Mouse (Mus musculus) hindbrain, embryonic 12.5 days (tissue): ENCODE data around the gene Lrch4. TPM values are rescaled to one million over a fixed set of nuclear protein-coding genes. Genes with fewer than 3 reads are reported as not detected.

Source experiments
- ATAC-seq: fragments of 200-750 bp; cut with Nextera tagmentation; 2 replicates; pipeline ENCODE4 v1.8.0; 2017; ENCODE audit warnings: moderate TSS enrichment; ENCODE audit not compliant: low FRiP score
- H3K27ac ChIP-seq: fragments of 300-500 bp; sonication (generic); 2 replicates; pipeline ENCODE4 v1.5.1; 2016; ENCODE audit warnings: mild to moderate bottlenecking
- H3K27me3 ChIP-seq: fragments of 300-500 bp; sonication (generic); 2 replicates; pipeline ENCODE4 v1.6.1; 2016; ENCODE audit warnings: mild to moderate bottlenecking
- H3K36me3 ChIP-seq: fragments of 300-500 bp; sonication (generic); 2 replicates; pipeline ENCODE4 v1.6.1; 2016; ENCODE audit warnings: mild to moderate bottlenecking
- H3K4me1 ChIP-seq: fragments of 300-500 bp; sonication (generic); 2 replicates; pipeline ENCODE4 v1.6.1; 2016
- H3K4me2 ChIP-seq: fragments of 300-500 bp; sonication (generic); replicated peaks from 2 replicates; pipeline ENCODE4 v1.6.1; 2016; ENCODE audit warnings: mild to moderate bottlenecking
- H3K4me3 ChIP-seq: fragments of 300-500 bp; sonication (generic); 2 replicates; pipeline ENCODE4 v1.5.1; 2016; ENCODE audit warnings: mild to moderate bottlenecking
- H3K9ac ChIP-seq: fragments of 300-500 bp; sonication (generic); 2 replicates; pipeline ENCODE4 v1.6.1; 2016; ENCODE audit warnings: mild to moderate bottlenecking, moderate library complexity
- H3K9me3 ChIP-seq: fragments of 300-500 bp; sonication (generic); replicated peaks from 2 replicates; pipeline ENCODE4 v1.6.1; 2016; ENCODE audit warnings: mild to moderate bottlenecking
- whole genome bisulfite sequencing: fragments of 180-500 bp; shearing (Covaris S2); methylation state at CpG from one replicate; pipeline ENCODE4 v1.1.7; 2016; 5-methylcytosine and 5-hydroxymethylcytosine counted together
- polyA plus RNA-seq: library from polyadenylated mRNA; unstranded; fragments of >200 nt; fragmentation: Nextera tagmentation; extraction: Ambion mirVana; gene quantifications from 2 replicates; pipeline ENCODE4 v1.2.1, GENCODE M21; 2016

Lrch4 gene
- polyA plus RNA-seq, 1 experiment from 2014 or later: 32.4 TPM

GRCm38 (mm10) chr5:137663057-137663456 lies 34.1 kb downstream of the Lrch4 start:
- H3K4me1 ChIP-seq: no peaks in the 10 kb centered on the region
- H3K36me3 ChIP-seq: peaks cover 79% of the 10 kb centered on the region
- H3K9me3 ChIP-seq: no peaks in the 10 kb centered on the region
- no peak overlapping the region for H3K4me3 ChIP-seq
- H3K27me3 ChIP-seq: no peaks in the 10 kb centered on the region
- 72% methylated on average over 9 of the region's 9 CpGs for WGBS
- H3K27ac ChIP-seq: no peak overlapping the region
- H3K9ac ChIP-seq: no peak overlapping the region
- H3K4me2 ChIP-seq: no peak overlapping the region
- ATAC-seq: no peak

- no peak for ATAC-seq
- H3K4me3 ChIP-seq: no peak overlapping the region
- no peak overlapping the region for H3K9ac ChIP-seq
- H3K27me3 ChIP-seq: no peaks in the 10 kb centered on the region
- peaks cover 15% of the 10 kb centered on the region for H3K4me1 ChIP-seq
- WGBS: 82% methylated on average over 10 of the region's 10 CpGs
- H3K36me3 ChIP-seq: peaks cover 33% of the 10 kb centered on the region
- no peaks in the 10 kb centered on the region for H3K9me3 ChIP-seq
- no peak overlapping the region for H3K4me2 ChIP-seq
- no peak overlapping the region for H3K27ac ChIP-seq
Observed at GRCm38 (mm10) chr5:137668971-137669370, 40.0 kb downstream of the Lrch4 start.

GRCm38 (mm10) chr5:137670240-137670639 lies 41.3 kb downstream of the Lrch4 start:
- Histone ChIP-seq H3K27me3 (no peaks in the 10 kb centered on the region), H3K9ac (no peak overlapping the region), H3K4me1 (peaks cover 15% of the 10 kb centered on the region), H3K4me2 (no peak overlapping the region), H3K4me3 (no peak overlapping the region), H3K9me3 (no peaks in the 10 kb centered on the region), H3K36me3 (peaks cover 21% of the 10 kb centered on the region), H3K27ac (no peak overlapping the region)
- 97% methylated on average over 1 of the region's 1 CpGs for WGBS
- ATAC-seq: no peak

- no peak overlapping the region for H3K4me2 ChIP-seq
- H3K4me3 ChIP-seq: no peak overlapping the region
- no peaks in the 10 kb centered on the region for H3K27me3 ChIP-seq
- H3K9ac ChIP-seq: peak overlapping the region; percentile 29; the same call in 1 of the 2 replicates
- no peak for ATAC-seq
- H3K36me3 ChIP-seq: peaks cover 10% of the 10 kb centered on the region
- 40% methylated on average over 9 of the region's 9 CpGs for WGBS
- peaks cover 15% of the 10 kb centered on the region for H3K4me1 ChIP-seq
- peak overlapping the region; percentile 36 for H3K27ac ChIP-seq
- H3K9me3 ChIP-seq: no peaks in the 10 kb centered on the region
Observed at GRCm38 (mm10) chr5:137671443-137672240, 42.7 kb downstream of the Lrch4 start.

- H3K27ac ChIP-seq: 0 out of 2 replicates have a peak overlapping the region, but pooled peaks have one; percentile 36
- no peaks in the 10 kb centered on the region for H3K27me3 ChIP-seq
- ATAC-seq: no peak
- H3K4me2 ChIP-seq: no peak overlapping the region
- WGBS: 87% methylated on average over 5 of the region's 5 CpGs
- H3K4me3 ChIP-seq: no peak overlapping the region
- peaks cover 7% of the 10 kb centered on the region; the same call in 1 of the 2 replicates for H3K36me3 ChIP-seq
- no peaks in the 10 kb centered on the region for H3K9me3 ChIP-seq
- H3K9ac ChIP-seq: no peak overlapping the region
- H3K4me1 ChIP-seq: peaks cover 15% of the 10 kb centered on the region
Observed at GRCm38 (mm10) chr5:137672361-137672760, 43.4 kb downstream of the Lrch4 start.

GRCm38 (mm10) chr5:137673015-137673414 lies 44.1 kb downstream of the Lrch4 start:
- WGBS: 94% methylated on average over 6 of the region's 6 CpGs
- Histone ChIP-seq H3K4me3 (no peak overlapping the region), H3K27ac (no peak overlapping the region), H3K9me3 (no peaks in the 10 kb centered on the region), H3K27me3 (no peaks in the 10 kb centered on the region), H3K9ac (0 out of 2 replicates have a peak overlapping the region, but pooled peaks have one; percentile 18), H3K36me3 (0 out of 2 replicates have a peak, but pooled peaks cover 3% of the 10 kb centered on the region), H3K4me1 (peaks cover 15% of the 10 kb centered on the region), H3K4me2 (no peak overlapping the region)
- ATAC-seq: no peak

GRCm38 (mm10) chr5:137674786-137675185 lies 45.9 kb downstream of the Lrch4 start:
- H3K36me3 ChIP-seq: 0 out of 2 replicates have a peak, but pooled peaks cover 3% of the 10 kb centered on the region
- no peak overlapping the region for H3K4me3 ChIP-seq
- 96% methylated on average over 8 of the region's 8 CpGs for WGBS
- ATAC-seq: no peak
- no peak overlapping the region for H3K4me2 ChIP-seq
- peaks cover 15% of the 10 kb centered on the region for H3K4me1 ChIP-seq
- H3K9ac ChIP-seq: no peak overlapping the region
- H3K27ac ChIP-seq: no peak overlapping the region
- H3K27me3 ChIP-seq: no peaks in the 10 kb centered on the region
- no peaks in the 10 kb centered on the region for H3K9me3 ChIP-seq

- no peak overlapping the region for H3K27ac ChIP-seq
- no peaks in the 10 kb centered on the region for H3K9me3 ChIP-seq
- ATAC-seq: no peak
- H3K27me3 ChIP-seq: no peaks in the 10 kb centered on the region
- 96% methylated on average over 8 of the region's 8 CpGs for WGBS
- no peak overlapping the region for H3K4me2 ChIP-seq
- H3K4me1 ChIP-seq: peaks cover 7% of the 10 kb centered on the region
- H3K4me3 ChIP-seq: no peak overlapping the region
- no peak overlapping the region for H3K9ac ChIP-seq
- H3K36me3 ChIP-seq: peaks cover 6% of the 10 kb centered on the region
Observed at GRCm38 (mm10) chr5:137677859-137678258, 48.9 kb downstream of the Lrch4 start.

- 93% methylated on average over 3 of the region's 3 CpGs for WGBS
- Histone ChIP-seq H3K27me3 (no peaks in the 10 kb centered on the region), H3K4me3 (no peak overlapping the region), H3K36me3 (peaks cover 6% of the 10 kb centered on the region), H3K27ac (no peak overlapping the region), H3K4me2 (no peak overlapping the region), H3K9me3 (no peaks in the 10 kb centered on the region), H3K9ac (no peak overlapping the region), H3K4me1 (peaks cover 16% of the 10 kb centered on the region)
- ATAC-seq: no peak
Observed at GRCm38 (mm10) chr5:137678736-137679135, 49.8 kb downstream of the Lrch4 start.

- Histone ChIP-seq H3K4me2 (no peak overlapping the region), H3K36me3 (peaks cover 6% of the 10 kb centered on the region), H3K27me3 (no peaks in the 10 kb centered on the region), H3K4me1 (peaks cover 18% of the 10 kb centered on the region), H3K9ac (no peak overlapping the region), H3K9me3 (no peaks in the 10 kb centered on the region), H3K4me3 (no peak overlapping the region), H3K27ac (no peak overlapping the region)
- no peak for ATAC-seq
- WGBS: 87% methylated on average over 4 of the region's 4 CpGs
Observed at GRCm38 (mm10) chr5:137679726-137680125, 50.8 kb downstream of the Lrch4 start.

GRCm38 (mm10) chr5:137682526-137682925 lies 53.6 kb downstream of the Lrch4 start:
- WGBS: 81% methylated on average over 6 of the region's 6 CpGs
- H3K27me3 ChIP-seq: no peaks in the 10 kb centered on the region
- no peaks in the 10 kb centered on the region for H3K9me3 ChIP-seq
- H3K9ac ChIP-seq: no peak overlapping the region
- no peak overlapping the region for H3K4me3 ChIP-seq
- ATAC-seq: no peak
- H3K4me2 ChIP-seq: 0 out of 2 replicates have a peak overlapping the region, but pooled peaks have one; percentile 21
- H3K4me1 ChIP-seq: peaks cover 18% of the 10 kb centered on the region
- H3K27ac ChIP-seq: no peak overlapping the region
- peaks cover 4% of the 10 kb centered on the region for H3K36me3 ChIP-seq

GRCm38 (mm10) chr5:137683388-137684293 lies 54.7 kb downstream of the Lrch4 start:
- Histone ChIP-seq H3K4me3 (peak overlapping the region; percentile 78), H3K36me3 (peaks cover 4% of the 10 kb centered on the region), H3K27ac (peak overlapping the region; percentile 84), H3K9ac (peak overlapping the region; percentile 82), H3K4me2 (peak overlapping the region; percentile 95), H3K4me1 (peaks cover 18% of the 10 kb centered on the region), H3K9me3 (no peaks in the 10 kb centered on the region), H3K27me3 (no peaks in the 10 kb centered on the region)
- peak; percentile 33 for ATAC-seq
- WGBS: 17% methylated on average over 28 of the region's 28 CpGs
